Mouse (Mus musculus) testis, adult 2 months (tissue): ENCODE results near the gene Fam107b.

Experiments used
- CTCF ChIP-seq: fragments of 200-500 bp; IDR thresholded peaks from 2 replicates; pipeline ENCODE4 v1.5.1; 2012; ENCODE audit warnings: low read depth, mild to moderate bottlenecking, inconsistent platforms, low read length, moderate library complexity; ENCODE audit not compliant: control insufficient read depth, insufficient read depth, insufficient replicate concordance
- POLR2A ChIP-seq: fragments of 200-500 bp; IDR thresholded peaks from 2 replicates; pipeline ENCODE4 v1.6.1; 2012; ENCODE audit warnings: low read depth, mild to moderate bottlenecking, inconsistent platforms, low read length, moderate library complexity; ENCODE audit not compliant: control insufficient read depth

DNA sequence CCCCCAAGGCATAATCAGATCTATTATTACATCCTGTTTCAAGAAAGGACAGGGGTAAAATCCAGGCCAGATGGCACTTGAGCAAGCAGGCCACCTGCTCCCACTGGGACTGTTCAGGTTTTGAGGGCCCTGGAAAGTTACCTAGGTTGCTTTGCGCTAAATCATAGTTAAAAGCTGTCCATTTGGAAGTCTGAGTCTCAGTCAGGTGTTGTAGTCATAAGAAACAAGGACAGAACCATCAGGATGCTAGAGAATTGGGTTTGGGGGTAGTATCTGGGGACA lies 20.6 kb downstream of the Fam107b start:
- no peak for TF ChIP-seq CTCF
- no peak for TF ChIP-seq POLR2A
